Mouse (Mus musculus): Measurements from ENCODE around the gene Slc9a3. TPM values are rescaled to one million over a fixed set of nuclear protein-coding genes. Genes with fewer than 3 reads are reported as not detected.

Slc9a3 gene
- polyA plus RNA-seq, 1 experiment from 2014 or later: not detected

DNA sequence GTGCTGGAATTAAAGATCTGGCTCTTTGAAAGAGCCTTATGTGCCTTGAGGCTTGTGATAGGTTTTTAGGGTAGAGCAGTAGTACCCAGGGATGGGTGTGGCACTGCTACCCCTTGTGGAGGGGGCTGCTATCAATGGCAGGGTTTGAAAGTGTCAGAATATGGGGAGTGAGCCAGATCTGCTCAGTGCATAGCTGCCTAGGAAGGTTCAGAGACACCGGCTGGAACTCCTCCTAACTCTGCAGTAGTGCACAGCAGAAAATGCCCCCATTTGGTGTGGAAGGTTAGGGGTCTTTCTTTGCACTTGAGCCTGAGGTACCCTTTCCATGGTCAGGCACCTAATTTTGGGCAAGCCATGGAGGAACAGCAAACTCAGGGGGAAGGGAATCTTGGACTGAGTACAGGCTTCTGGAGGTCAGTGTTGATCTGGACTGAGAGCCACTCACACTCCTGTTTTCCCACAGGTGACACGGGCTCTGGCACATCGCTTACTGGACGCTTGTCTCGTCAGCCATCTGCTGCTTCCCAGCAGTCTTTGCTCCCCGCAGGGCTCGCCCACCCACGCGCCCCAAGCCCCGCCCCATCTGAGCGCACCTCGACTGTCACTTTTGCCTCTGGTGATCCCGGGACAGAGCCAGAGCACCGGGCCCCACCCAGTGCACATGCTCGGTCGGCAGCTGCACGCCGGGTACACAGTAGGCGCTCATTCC, 45.2 kb downstream of the Slc9a3 start:
- Histone ChIP-seq H3K27me3 (no peaks in the 10 kb centered on the region), H3K9ac (peak overlapping the region; percentile 53), H3K9me3 (no peaks in the 10 kb centered on the region), H3K27ac (no peak overlapping the region), H3K4me2 (peak overlapping the region; percentile 73), H3K4me1 (peaks cover 13% of the 10 kb centered on the region), H3K4me3 (replicated peaks) (peak overlapping the region; percentile 46), H3K36me3 (replicated peaks) (peaks cover 15% of the 10 kb centered on the region)
- peak; percentile 88 for ATAC-seq (ENCODE audit: low FRiP score)
- WGBS: 8% methylated on average over 19 of the region's 19 CpGs

DNA sequence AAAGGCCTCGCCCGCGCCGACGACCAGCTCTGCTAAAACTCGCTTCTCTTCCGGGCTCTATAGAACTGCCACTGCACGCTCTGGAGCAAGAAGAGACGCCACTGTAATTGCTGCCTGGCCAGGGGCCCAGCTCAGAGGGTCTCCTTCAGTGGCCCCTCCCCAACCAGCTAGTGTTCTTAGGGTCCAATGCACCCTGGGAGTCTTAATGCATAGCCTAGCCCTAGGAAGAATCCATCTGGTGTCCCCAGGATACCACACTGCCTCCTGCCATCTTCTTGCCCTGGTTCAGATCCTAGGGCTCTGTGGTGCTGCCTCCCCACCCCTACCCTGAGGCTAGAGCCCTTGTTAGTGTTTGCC, 45.8 kb downstream of the Slc9a3 start:
- peak; percentile 75 for ATAC-seq (ENCODE audit: low FRiP score)
- H3K27ac ChIP-seq: no peak overlapping the region

DNA sequence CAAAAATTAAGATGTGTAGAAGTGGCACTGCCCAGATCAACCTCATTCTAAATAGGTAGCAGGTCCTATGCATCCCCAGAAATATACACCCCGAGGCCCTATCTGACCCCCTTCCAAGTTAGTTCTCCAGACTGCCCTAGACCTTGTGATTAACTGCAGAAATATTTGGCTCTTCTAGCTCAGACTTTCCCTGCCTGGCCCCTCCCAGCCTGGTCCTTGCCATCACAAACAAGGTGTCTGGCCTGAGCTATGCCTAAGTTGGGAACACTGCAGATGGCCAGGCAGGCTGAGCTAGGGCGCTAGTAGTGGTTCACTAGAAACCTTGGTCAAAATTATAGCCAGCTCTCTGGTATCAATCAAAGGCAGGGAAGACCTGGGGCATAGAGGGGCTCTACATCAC, 46.2 kb downstream of the Slc9a3 start:
- Histone ChIP-seq H3K4me2 (peak overlapping the region; percentile 73; the same call in 1 of the 2 replicates), H3K36me3 (replicated peaks) (peaks cover 23% of the 10 kb centered on the region), H3K27ac (no peak overlapping the region), H3K27me3 (no peaks in the 10 kb centered on the region), H3K9ac (no peak overlapping the region), H3K4me1 (peaks cover 13% of the 10 kb centered on the region), H3K9me3 (no peaks in the 10 kb centered on the region), H3K4me3 (replicated peaks) (no peak overlapping the region)
- no peak for ATAC-seq (ENCODE audit: low FRiP score)
- WGBS: 80% methylated on average over 2 of the region's 2 CpGs

More for the DNA sequence above, 45.8 kb downstream of the Slc9a3 start:
- H3K9ac ChIP-seq: peak overlapping the region; percentile 53
- no peaks in the 10 kb centered on the region for H3K9me3 ChIP-seq
- H3K4me2 ChIP-seq: peak overlapping the region; percentile 73
- peak overlapping the region; percentile 46 for H3K4me3 ChIP-seq (replicated peaks)
- H3K4me1 ChIP-seq: peaks cover 13% of the 10 kb centered on the region
- no peaks in the 10 kb centered on the region for H3K27me3 ChIP-seq
- WGBS: 13% methylated on average over 9 of the region's 9 CpGs
- H3K36me3 ChIP-seq (replicated peaks): peaks cover 21% of the 10 kb centered on the region

DNA sequence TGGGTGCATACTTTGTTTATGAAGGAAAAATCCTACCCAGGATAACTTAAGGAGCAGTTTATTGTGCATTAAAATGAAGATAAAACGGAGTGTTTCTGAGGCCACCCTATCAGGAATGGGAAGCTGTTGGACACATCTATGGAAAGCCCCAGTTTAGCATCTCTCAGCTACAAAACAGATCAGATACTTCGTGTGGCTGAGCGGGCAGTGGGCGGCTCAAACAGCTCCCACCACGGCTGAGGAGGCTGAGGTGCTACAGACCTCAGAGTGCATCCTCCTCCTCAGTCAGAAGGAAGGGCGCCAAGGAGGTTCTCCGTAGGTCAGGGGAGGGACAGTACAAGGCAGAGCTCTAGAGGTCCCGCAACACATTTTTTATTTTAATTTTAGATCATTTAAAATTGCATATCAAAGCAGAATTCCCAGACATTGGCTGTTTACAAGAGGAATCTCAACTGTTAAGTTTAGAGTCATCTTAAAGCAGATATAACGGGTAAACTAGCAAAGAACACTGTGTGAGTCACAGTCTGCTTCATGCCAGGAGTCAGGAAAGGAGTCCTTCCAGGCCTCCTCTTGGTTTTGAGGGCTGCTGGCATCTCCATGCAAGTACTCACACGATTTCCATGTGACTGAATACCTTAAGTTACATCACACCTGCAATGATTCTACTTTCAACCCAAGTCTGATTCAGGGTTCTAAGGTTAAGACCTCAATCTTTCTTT, 48.3 kb downstream of the Slc9a3 start:
- H3K4me1 ChIP-seq: peaks cover 13% of the 10 kb centered on the region
- peaks cover 42% of the 10 kb centered on the region for H3K36me3 ChIP-seq (replicated peaks)
- H3K4me2 ChIP-seq: no peak overlapping the region
- no peak overlapping the region for H3K27ac ChIP-seq
- no peak for ATAC-seq (ENCODE audit: low FRiP score)
- no peaks in the 10 kb centered on the region for H3K9me3 ChIP-seq
- WGBS: 88% methylated on average over 10 of the region's 10 CpGs
- no peaks in the 10 kb centered on the region for H3K27me3 ChIP-seq
- H3K9ac ChIP-seq: no peak overlapping the region
- no peak overlapping the region for H3K4me3 ChIP-seq (replicated peaks)

DNA sequence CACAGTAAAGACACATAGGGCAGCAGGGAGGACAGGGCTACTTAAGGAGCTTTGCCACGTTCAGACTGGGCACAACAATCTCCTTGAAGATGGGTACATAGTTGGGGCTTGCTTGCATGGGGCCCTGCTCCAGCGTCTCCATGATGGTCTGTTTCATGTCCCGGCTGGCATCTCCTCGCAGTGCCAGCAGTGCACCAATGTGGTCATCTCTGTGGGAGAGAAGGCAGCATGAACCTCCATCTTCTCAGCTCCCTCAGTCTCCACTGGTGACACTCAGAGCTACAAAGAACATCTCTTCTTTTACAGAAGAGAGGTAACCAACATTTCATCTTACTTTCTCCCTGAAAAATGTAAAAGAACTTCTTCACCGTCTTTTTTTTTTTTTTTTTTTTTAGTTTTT, 50.8 kb downstream of the Slc9a3 start:
- Histone ChIP-seq H3K9me3 (no peaks in the 10 kb centered on the region), H3K4me1 (peaks cover 2% of the 10 kb centered on the region; the same call in 1 of the 2 replicates), H3K27ac (no peak overlapping the region), H3K9ac (no peak overlapping the region), H3K27me3 (no peaks in the 10 kb centered on the region), H3K4me2 (no peak overlapping the region), H3K4me3 (replicated peaks) (no peak overlapping the region), H3K36me3 (replicated peaks) (peaks cover 50% of the 10 kb centered on the region)
- no peak for ATAC-seq (ENCODE audit: low FRiP score)
- 97% methylated on average over 5 of the region's 5 CpGs for WGBS

DNA sequence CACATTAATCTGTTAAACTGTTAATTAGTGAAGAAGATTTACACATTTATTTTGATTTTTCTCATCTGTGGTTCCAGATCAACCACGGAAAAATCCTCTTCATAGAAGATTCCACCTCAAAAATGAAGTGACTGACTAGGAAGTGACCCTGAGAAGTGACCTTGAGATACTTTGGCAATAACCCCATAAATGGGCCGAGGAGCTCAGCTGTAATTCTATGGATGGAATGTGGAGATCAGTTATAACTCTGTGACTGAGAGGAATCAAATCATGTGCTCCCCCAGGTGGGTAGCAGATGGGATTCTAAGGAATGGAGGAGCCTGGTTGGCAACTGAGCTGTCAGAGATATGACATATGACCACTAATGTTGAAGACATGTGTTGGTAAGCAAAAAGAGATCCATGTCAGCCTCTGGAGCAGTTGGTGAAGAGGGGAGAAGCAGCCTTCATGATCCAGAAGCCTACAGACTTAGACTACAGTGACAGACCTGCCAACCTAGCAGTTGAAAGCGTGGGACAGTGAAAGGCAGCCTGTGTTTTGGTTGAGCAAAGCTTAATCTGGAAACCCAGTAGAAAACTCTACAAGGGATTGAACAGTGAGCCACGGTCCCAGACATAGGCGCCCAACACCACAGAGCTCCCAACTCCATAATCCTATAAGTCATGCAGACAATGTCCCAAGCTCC, 61.9 kb downstream of the Slc9a3 start:
- no peak overlapping the region for H3K9ac ChIP-seq
- H3K4me2 ChIP-seq: no peak overlapping the region
- H3K27me3 ChIP-seq: no peaks in the 10 kb centered on the region
- H3K4me3 ChIP-seq (replicated peaks): no peak overlapping the region
- peaks cover 54% of the 10 kb centered on the region for H3K36me3 ChIP-seq (replicated peaks)
- H3K9me3 ChIP-seq: no peaks in the 10 kb centered on the region
- WGBS: 90% methylated on average over 5 of the region's 5 CpGs
- no peak overlapping the region for H3K27ac ChIP-seq
- no peak for ATAC-seq (ENCODE audit: low FRiP score)
- H3K4me1 ChIP-seq: no peaks in the 10 kb centered on the region

DNA sequence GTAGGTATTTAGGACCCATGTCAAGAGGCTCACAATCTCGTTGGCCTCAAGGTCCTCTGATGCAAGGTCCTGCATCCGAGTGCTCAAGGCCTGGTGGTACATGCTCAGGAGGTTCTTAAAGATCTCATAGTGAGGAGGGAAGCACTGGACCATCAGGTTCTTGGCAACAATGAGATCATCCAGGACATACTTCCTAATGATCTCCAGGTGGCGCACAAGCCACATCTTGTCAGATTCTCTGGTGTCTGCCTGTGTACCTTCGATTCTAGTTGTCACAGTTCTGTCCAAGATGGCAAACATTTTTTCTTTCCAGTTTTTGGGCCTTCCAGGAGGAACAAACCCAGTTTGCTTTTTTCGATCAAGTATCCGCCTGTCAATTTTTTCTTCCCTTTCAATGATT, 71.4 kb downstream of the Slc9a3 start:
- WGBS: 85% methylated on average over 6 of the region's 6 CpGs
- no peak overlapping the region for H3K4me3 ChIP-seq (replicated peaks)
- ATAC-seq (ENCODE audit: low FRiP score): no peak
- H3K27me3 ChIP-seq: no peaks in the 10 kb centered on the region
- H3K36me3 ChIP-seq (replicated peaks): peaks cover 64% of the 10 kb centered on the region
- H3K4me2 ChIP-seq: no peak overlapping the region
- H3K9ac ChIP-seq: no peak overlapping the region
- no peaks in the 10 kb centered on the region for H3K4me1 ChIP-seq
- H3K9me3 ChIP-seq: no peaks in the 10 kb centered on the region
- H3K27ac ChIP-seq: no peak overlapping the region

DNA sequence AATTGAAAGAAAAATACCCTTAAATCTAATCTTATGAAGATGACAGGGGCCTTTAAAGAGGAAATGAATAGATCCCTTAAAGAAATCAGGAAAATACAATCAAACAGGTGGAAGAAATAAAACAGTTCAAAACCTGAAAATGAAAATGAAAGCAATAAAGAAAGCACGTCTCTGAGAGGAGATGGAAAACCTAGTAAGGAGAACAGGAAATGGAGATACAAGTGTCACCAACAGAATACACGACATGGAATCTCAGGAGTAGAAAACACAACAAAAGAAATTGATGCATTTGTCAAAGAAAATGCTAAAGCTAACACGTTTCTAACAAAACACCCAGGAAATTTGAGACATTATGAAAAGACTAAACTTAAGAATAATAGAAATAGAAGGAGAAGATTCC, 75.2 kb downstream of the Slc9a3 start:
- Histone ChIP-seq H3K27ac (no peak overlapping the region), H3K9ac (no peak overlapping the region), H3K27me3 (no peaks in the 10 kb centered on the region), H3K4me1 (no peaks in the 10 kb centered on the region), H3K4me2 (no peak overlapping the region), H3K4me3 (replicated peaks) (no peak overlapping the region), H3K36me3 (replicated peaks) (peaks cover 45% of the 10 kb centered on the region), H3K9me3 (no peaks in the 10 kb centered on the region)
- WGBS: 83% methylated on average over 3 of the region's 3 CpGs
- no peak for ATAC-seq (ENCODE audit: low FRiP score)

DNA sequence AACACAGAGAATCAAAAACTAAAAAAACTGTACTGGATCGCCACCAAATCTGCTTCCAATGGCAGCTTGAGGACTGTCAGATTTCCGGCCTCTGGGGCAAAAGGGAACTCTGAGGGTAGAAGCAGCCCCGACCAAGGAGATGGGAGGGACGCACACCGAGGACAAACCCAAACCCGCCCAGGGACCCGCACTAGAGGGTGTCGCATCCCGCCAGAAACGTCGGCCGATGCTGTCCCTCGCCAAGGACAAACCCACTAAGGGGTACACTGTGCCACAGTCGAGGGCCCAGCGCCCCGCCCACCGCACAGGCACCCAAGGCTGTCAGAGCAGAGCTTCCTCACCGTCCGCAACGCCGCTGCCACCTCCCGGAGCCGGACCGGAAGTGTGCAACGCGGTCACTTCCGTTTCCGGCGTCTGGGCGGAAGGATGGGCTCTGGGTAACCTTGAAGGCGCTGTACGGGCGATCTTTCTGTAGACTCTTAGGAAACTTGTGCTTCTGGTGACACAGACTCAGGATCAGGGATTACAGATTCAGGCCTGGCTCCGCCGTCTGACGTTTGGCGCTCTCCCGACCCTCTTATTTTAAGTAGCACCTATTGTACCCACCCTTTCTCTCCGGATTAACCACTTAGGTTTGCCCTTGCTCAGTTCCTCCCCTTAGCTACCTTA, 87.2 kb downstream of the Slc9a3 start, which contains the start of gene Exoc3:
TSS of gene Exoc3 (minus strand) at position 416 of the 669 bp plus-strand sequence.
- Histone ChIP-seq H3K4me3 (replicated peaks) (peak within 1 kb of the TSS; percentile 81), H3K36me3 (replicated peaks) (peaks cover 11% of the 10 kb centered on the region), H3K9ac (peak within 1 kb of the TSS; percentile 79), H3K4me1 (peaks cover 22% of the 10 kb centered on the region), H3K4me2 (peak within 1 kb of the TSS; percentile 81), H3K27me3 (0 out of 2 replicates have a peak, but pooled peaks cover 5% of the 10 kb centered on the region), H3K9me3 (no peaks in the 10 kb centered on the region), H3K27ac (peak within 1 kb of the TSS; percentile 76)
- ATAC-seq (ENCODE audit: low FRiP score): peak; percentile 98
- under 1% methylated on average over 39 of the region's 39 CpGs for WGBS

DNA sequence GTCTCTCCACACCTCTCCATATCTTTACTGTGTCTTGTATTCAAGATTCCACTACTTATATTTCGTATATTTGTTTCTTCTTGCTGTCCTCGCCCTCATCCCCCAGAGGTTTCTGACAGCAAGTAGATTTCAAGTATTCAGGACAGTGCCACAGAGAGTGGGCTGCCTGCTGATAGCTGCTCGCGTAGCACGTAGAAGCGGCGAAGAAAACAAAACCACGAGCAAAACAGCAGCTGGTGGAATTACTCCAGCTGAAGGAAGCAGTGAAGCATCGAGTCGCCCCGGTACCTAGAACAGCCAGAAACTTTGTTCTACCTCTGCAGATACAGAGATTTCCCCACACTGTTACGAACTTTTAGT, 87.7 kb downstream of the Slc9a3 start:
- peak overlapping the region; percentile 81 for H3K4me3 ChIP-seq (replicated peaks)
- H3K4me1 ChIP-seq: peaks cover 22% of the 10 kb centered on the region
- peak overlapping the region; percentile 81 for H3K4me2 ChIP-seq
- H3K27me3 ChIP-seq: 0 out of 2 replicates have a peak, but pooled peaks cover 8% of the 10 kb centered on the region
- peak overlapping the region; percentile 76 for H3K27ac ChIP-seq
- peaks cover 6% of the 10 kb centered on the region for H3K36me3 ChIP-seq (replicated peaks)
- H3K9me3 ChIP-seq: no peaks in the 10 kb centered on the region
- peak; percentile 49 for ATAC-seq (ENCODE audit: low FRiP score)
- WGBS: 13% methylated on average over 12 of the region's 12 CpGs
- H3K9ac ChIP-seq: peak overlapping the region; percentile 79

DNA sequence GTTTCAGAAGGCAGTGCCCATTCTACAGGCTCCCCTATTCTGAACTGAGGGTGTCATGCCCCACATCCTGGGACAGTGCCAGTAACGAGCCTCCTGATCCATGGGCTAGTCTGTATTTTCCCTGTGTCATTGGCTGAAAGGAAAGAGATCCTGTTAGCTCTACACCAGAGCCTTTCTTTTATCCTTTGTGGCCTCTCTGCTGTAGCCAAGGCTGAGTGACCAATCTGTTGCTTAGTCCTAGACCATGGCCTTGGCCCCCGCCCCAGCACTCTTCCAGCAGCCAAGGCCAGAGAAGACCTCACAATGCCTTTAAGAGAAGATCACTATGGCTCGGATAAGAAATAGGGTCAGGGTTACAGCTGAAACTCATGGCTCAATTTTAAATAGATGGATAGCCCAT, 97.2 kb downstream of the Slc9a3 start:
- 63% methylated on average over 3 of the region's 3 CpGs for WGBS
- Histone ChIP-seq H3K4me3 (replicated peaks) (no peak overlapping the region), H3K4me2 (no peak overlapping the region), H3K27me3 (0 out of 2 replicates have a peak, but pooled peaks cover 3% of the 10 kb centered on the region), H3K9me3 (no peaks in the 10 kb centered on the region), H3K9ac (no peak overlapping the region), H3K36me3 (replicated peaks) (no peaks in the 10 kb centered on the region), H3K27ac (no peak overlapping the region), H3K4me1 (no peaks in the 10 kb centered on the region)
- no peak for ATAC-seq (ENCODE audit: low FRiP score)

All from forebrain, embryonic 12.5 days (tissue).